Mouse (Mus musculus) hindbrain, embryonic 13.5 days (tissue): ENCODE measurements around the gene Cabp4. TPM values are rescaled to one million over a fixed set of nuclear protein-coding genes. Genes with fewer than 3 reads are reported as not detected.

Source experiments
- ATAC-seq: fragments of 200-750 bp; cut with Nextera tagmentation; 2 replicates; pipeline ENCODE4 v1.8.0; 2017; ENCODE audit warnings: moderate TSS enrichment; ENCODE audit not compliant: low FRiP score
- H3K27ac ChIP-seq: fragments of 300-500 bp; sonication (generic); 2 replicates; pipeline ENCODE4 v1.5.1; 2015; ENCODE audit warnings: inconsistent platforms, mild to moderate bottlenecking, moderate library complexity
- H3K27me3 ChIP-seq: fragments of 300-500 bp; sonication (generic); 2 replicates; pipeline ENCODE4 v1.6.1; 2015; ENCODE audit warnings: mild to moderate bottlenecking, inconsistent platforms
- H3K36me3 ChIP-seq: fragments of 300-500 bp; sonication (generic); 2 replicates; pipeline ENCODE4 v1.6.1; 2015; ENCODE audit warnings: mild to moderate bottlenecking, inconsistent platforms
- H3K4me1 ChIP-seq: fragments of 300-500 bp; sonication (generic); replicated peaks from 2 replicates; pipeline ENCODE4 v1.6.1; 2015; ENCODE audit warnings: inconsistent platforms
- H3K4me2 ChIP-seq: fragments of 300-500 bp; sonication (generic); 2 replicates; pipeline ENCODE4 v1.6.1; 2015; ENCODE audit warnings: inconsistent platforms, mild to moderate bottlenecking, moderate library complexity
- H3K4me3 ChIP-seq: fragments of 300-500 bp; sonication (generic); 2 replicates; pipeline ENCODE4 v1.5.1; 2015; ENCODE audit warnings: mild to moderate bottlenecking, inconsistent platforms
- H3K9ac ChIP-seq: fragments of 300-500 bp; sonication (generic); 2 replicates; pipeline ENCODE4 v1.6.1; 2015; ENCODE audit warnings: mild to moderate bottlenecking, inconsistent platforms
- H3K9me3 ChIP-seq: fragments of 300-500 bp; sonication (generic); 2 replicates; pipeline ENCODE4 v1.6.1; 2016; ENCODE audit warnings: inconsistent platforms
- WGBS: fragments of 180-500 bp; shearing (Covaris S2); methylation state at CpG from one replicate; pipeline ENCODE4 v1.1.7; 2015; 5-methylcytosine and 5-hydroxymethylcytosine counted together
- polyA plus RNA-seq: library from polyadenylated mRNA; unstranded; fragments of >200 nt; fragmentation: Nextera tagmentation; extraction: Ambion mirVana; gene quantifications from 2 replicates; pipeline ENCODE4 v1.2.1, GENCODE M21; 2015

Gene Cabp4
- 0.29 and 0.30 TPM in 2 replicates for polyA plus RNA-seq

DNA sequence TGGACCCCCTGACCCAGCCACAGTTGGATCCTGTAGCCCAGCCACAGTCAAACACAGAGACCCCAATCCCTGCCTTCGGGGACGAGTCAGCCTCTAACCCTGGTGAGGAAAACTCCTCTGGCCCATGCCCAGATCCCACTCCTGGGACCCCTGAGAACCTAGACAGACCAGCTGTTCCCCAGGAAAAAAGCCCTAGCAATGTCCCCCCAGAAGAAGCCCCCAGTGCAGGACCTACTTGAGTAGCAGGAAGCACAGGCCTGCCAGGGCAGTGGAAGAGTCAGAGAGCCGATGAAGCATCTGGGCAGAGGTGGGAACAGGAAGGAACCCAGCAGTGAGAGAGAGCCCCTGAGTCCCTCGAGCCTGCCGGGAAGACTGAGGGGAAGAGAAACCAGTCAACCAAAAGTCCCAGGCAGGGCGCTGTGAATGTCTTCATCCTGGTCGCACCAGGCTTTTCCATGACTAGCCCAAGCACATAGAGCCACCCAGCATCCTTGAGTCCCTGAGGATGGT is at the start of gene Cabp4:
TSS of gene Cabp4 (minus strand) at position 275 of the 510 bp plus-strand sequence.
- no peaks in the 10 kb centered on the region for H3K36me3 ChIP-seq
- H3K9me3 ChIP-seq: no peaks in the 10 kb centered on the region
- no peak for ATAC-seq
- 86% methylated on average over 7 of the region's 7 CpGs for WGBS
- H3K4me2 ChIP-seq: no peak within 1 kb of the TSS
- no peak within 1 kb of the TSS for H3K27ac ChIP-seq
- no peaks in the 10 kb centered on the region for H3K27me3 ChIP-seq
- H3K4me3 ChIP-seq: no peak within 1 kb of the TSS
- no peak within 1 kb of the TSS for H3K9ac ChIP-seq
- peaks cover 15% of the 10 kb centered on the region for H3K4me1 ChIP-seq

DNA sequence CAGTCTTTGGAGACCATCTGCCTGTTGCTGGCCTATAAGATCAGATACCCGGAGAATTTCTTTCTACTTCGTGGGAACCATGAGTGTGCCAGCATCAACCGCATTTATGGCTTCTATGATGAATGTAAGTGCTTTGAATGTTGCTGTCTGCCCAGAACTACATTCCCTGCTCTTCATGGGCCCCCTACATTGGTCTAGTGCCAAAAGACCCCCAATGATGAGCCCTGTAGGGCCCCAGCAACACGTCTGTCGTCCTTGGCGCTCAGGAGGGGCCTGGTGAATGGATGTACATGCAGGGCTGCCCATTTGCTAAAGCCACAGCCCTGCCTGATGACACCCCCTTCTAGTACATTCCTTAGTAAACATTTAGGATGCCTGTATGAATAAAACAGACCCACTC is 49.3 kb upstream of the Cabp4 start:
- 54% methylated on average over 6 of the region's 6 CpGs for WGBS
- Histone ChIP-seq H3K9me3 (no peaks in the 10 kb centered on the region), H3K36me3 (peaks cover 50% of the 10 kb centered on the region), H3K4me2 (peak overlapping the region; percentile 96), H3K4me3 (peak overlapping the region; percentile 97), H3K4me1 (peaks cover 30% of the 10 kb centered on the region), H3K27me3 (no peaks in the 10 kb centered on the region), H3K27ac (0 out of 2 replicates have a peak overlapping the region, but pooled peaks have one; percentile 94), H3K9ac (peak overlapping the region; percentile 99)
- ATAC-seq: no peak

DNA sequence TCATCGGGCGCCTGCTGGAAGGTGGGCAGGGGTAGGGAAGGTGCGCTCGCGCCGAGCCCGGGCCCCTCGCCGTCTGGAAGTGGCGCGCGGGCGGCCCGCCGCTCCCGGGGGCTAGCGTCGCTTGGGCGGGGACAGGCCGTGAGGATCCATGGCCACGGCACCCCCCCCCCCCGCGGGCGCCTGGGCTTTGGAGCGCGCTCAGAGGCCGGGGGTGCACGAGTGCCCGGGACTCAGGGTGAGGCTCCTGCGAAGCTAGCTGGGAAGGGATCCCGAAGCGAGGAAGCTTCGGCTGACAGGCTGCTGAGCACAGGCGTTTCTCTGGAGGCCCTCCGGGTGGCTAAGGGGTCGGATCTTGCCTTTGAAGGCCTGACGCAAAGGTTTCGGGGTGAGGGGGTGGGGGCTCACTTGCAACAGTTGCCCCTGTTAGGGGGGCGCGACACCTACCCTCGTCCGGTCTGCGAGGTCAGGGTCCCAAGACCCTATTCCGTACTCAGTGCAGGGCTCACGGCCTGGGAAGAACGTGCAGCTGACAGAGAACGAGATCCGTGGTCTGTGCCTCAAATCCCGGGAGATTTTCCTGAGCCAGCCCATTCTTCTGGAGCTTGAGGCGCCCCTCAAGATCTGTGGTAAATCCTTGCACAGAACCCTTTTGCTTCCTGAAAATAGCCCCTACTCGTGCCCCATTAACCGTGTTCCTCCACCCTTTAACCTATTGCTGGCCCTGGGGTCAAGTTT is 48.6 kb upstream of the Cabp4 start:
- WGBS: under 1% methylated on average over 45 of the region's 52 CpGs
- Histone ChIP-seq H3K4me2 (peak overlapping the region; percentile 96), H3K9ac (peak overlapping the region; percentile 99), H3K36me3 (peaks cover 44% of the 10 kb centered on the region), H3K4me1 (peaks cover 30% of the 10 kb centered on the region), H3K27ac (peak overlapping the region; percentile 94), H3K9me3 (no peaks in the 10 kb centered on the region), H3K4me3 (peak overlapping the region; percentile 97), H3K27me3 (no peaks in the 10 kb centered on the region)
- no peak; the same call in 1 of the 2 replicates for ATAC-seq

DNA sequence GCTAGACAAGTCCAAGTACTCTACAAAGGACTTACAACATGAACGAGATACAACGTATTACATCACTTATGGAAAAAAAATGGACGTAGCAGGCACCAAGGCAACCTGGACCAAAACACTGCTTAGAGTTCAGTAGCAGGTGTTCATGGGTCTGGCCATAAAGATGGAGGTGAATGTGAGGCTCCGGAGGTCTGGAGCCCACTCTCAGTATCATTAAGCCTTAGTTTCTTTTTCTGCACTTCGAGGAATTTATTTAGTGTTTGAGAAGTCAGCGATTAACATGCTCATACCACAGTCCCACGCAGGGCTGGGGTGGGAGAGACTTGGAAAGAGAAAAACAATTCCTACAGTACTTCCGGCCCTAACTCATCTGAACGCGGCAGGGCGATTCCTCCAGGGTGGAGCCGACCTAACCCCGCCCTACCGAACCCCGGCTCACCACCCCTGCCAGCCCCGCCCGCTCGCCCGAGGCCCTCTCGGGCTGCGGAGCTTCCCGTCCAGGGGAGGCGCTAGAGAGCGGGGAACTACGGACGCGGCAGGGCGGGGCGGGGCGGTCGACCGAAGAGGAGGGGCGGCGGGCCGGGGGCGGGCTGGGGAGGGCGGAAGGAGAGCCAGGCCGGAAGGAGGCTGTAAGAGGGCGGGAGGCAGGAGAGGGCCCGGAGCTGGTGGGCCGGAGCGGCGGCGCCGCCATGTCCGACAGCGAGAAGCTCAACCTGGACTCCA is 47.9 kb upstream of the Cabp4 start, which contains the start of gene Ppp1ca:
TSS of gene Ppp1ca (plus strand) at position 538 of the 723 bp plus-strand sequence.
- peak within 1 kb of the TSS; percentile 96 for H3K4me2 ChIP-seq
- peaks cover 30% of the 10 kb centered on the region for H3K4me1 ChIP-seq
- WGBS: 7% methylated on average over 40 of the region's 47 CpGs
- peak within 1 kb of the TSS; percentile 99 for H3K9ac ChIP-seq
- no peaks in the 10 kb centered on the region for H3K27me3 ChIP-seq
- peak; percentile 90 for ATAC-seq
- peak within 1 kb of the TSS; percentile 97 for H3K4me3 ChIP-seq
- peak within 1 kb of the TSS; percentile 94 for H3K27ac ChIP-seq
- H3K36me3 ChIP-seq: peaks cover 37% of the 10 kb centered on the region
- H3K9me3 ChIP-seq: no peaks in the 10 kb centered on the region

DNA sequence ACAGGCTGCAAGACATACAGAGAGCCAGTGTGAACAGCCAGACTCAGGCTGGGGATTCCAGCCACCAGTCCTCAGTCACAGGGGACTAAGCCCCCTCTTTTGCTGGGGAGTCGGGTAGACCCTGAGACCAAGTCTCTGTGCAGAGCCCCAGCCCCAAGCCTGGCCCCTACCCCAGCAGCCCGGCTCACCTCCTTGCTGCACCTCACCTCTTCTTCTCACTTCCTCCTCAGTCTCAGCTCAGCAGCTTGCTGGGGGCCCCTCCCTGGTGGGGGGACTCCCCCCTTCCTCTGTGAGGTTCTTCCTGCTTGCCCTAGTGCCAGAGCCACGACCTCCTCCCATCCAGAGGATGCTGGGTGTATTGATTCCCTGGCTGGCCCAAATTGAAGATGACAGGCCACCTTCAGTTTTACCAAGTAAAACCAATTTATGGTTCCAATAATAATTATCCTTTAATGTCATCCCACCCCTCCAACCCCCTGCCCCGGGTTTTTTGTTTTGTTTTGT is 47.0 kb upstream of the Cabp4 start, which contains the start of gene Tbc1d10c:
TSS of gene Tbc1d10c (minus strand) at position 454 of the 504 bp plus-strand sequence.
- H3K36me3 ChIP-seq: peaks cover 29% of the 10 kb centered on the region
- peak within 1 kb of the TSS; percentile 94 for H3K27ac ChIP-seq
- H3K4me3 ChIP-seq: peak within 1 kb of the TSS; percentile 97
- no peak for ATAC-seq
- WGBS: 76% methylated on average over 4 of the region's 4 CpGs
- H3K9ac ChIP-seq: peak within 1 kb of the TSS; percentile 99
- peaks cover 30% of the 10 kb centered on the region for H3K4me1 ChIP-seq
- H3K9me3 ChIP-seq: no peaks in the 10 kb centered on the region
- H3K27me3 ChIP-seq: no peaks in the 10 kb centered on the region
- peak within 1 kb of the TSS; percentile 96 for H3K4me2 ChIP-seq

DNA sequence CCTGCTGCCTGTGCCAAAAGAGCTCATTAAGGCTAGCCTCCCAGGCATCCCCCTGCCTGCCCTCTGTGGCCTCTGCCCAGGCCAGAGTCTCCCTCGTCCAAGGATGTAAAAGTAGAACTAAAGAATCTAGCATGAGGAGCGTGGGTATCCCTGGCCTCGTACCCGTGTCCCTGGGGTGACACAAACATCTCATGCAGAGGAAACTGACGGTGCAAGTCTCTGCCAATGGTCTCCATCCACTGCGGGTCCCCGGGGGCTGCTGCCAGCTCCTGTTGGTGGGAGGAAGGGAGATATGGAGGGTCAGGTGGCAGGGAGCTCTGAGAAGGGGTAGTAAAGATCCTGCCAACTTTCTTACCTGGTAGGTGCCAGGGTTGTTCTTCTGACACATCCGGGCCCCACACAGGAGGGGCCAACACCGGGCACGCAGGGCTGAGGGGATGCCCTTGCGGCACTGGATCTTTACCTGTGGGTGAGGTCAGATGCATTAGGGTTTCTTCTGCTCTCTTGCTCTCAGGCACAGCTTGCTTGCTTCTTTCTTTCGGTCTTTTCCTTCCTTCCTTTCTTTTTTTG is 45.3 kb upstream of the Cabp4 start:
- Histone ChIP-seq H3K4me2 (no peak overlapping the region), H3K36me3 (peaks cover 11% of the 10 kb centered on the region), H3K9ac (no peak overlapping the region; the same call in 1 of the 2 replicates), H3K9me3 (no peaks in the 10 kb centered on the region), H3K4me3 (no peak overlapping the region), H3K27ac (no peak overlapping the region), H3K4me1 (peaks cover 29% of the 10 kb centered on the region), H3K27me3 (no peaks in the 10 kb centered on the region)
- no peak for ATAC-seq
- WGBS: 92% methylated on average over 12 of the region's 12 CpGs

DNA sequence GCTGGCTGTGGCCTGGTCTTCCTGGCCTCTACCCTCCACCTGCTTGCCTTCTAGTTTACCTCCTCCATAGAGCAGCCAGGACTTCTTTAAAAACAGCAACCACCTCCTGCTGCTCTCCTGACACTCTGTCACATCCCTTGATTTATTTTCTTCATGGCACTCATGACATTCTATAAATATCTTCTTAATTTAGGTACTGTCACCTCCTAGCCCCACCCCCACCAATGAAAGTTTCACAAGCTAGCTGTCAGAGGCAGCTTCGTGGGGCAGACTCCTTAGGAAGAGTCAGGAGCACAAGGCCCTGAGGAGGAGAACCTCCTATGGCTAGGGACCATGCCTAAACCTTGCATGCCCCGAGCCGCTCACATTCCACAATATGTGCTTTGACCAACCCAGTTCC is 43.5 kb upstream of the Cabp4 start:
- Histone ChIP-seq H3K4me3 (no peak overlapping the region), H3K4me1 (peaks cover 14% of the 10 kb centered on the region), H3K36me3 (no peaks in the 10 kb centered on the region), H3K27ac (no peak overlapping the region), H3K9me3 (no peaks in the 10 kb centered on the region), H3K27me3 (no peaks in the 10 kb centered on the region), H3K4me2 (no peak overlapping the region), H3K9ac (no peak overlapping the region)
- ATAC-seq: no peak
- 74% methylated on average over 3 of the region's 3 CpGs for WGBS

DNA sequence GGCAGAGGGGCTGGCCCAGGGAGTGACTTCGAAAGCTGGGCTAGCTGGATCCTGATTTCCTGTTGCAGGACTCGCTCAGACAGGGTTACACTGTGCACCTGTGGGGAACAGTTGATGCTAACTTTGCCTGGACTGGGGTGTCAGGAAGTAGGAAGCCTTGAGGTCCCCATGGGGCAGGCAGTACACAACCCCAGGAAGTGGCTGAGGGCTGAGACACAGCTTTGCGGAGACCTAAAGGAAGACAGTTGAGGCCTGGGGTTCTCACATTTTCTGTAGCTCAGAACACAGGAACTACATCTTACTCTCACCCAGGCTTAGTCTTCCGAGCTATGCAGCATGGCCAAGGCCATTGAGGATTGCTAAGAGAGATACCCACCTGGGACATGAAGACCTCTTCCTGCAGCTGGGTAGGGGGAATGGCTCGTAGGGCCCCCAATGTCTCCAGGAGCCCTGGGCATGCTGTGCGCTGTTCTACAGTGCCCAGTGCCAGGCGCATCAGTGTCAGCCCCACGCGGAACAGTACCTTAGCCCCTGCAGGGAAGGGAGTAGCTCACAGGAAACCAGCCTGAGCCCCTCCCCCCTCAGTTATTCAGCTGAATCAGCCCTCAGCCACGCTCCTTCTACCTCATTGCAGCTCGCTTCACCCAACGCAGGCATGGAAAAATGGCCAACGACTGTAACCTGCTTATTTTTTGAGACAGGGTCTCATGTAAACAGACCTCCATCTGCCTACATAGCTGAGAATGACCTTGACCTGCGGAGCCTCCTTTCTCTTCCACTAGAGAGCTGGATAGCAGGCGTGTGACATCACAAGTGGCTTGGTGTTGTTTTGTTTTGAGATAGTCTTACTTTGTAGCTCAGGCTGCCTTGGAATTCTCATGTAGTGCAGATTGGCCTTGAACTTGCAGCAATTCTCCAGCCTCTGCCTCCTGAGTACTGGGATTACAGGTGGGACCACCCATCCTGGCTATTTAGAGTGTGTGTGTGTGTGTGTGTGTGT is 41.4 kb upstream of the Cabp4 start:
- peaks cover 17% of the 10 kb centered on the region for H3K4me1 ChIP-seq
- H3K36me3 ChIP-seq: no peaks in the 10 kb centered on the region
- H3K27me3 ChIP-seq: no peaks in the 10 kb centered on the region
- H3K27ac ChIP-seq: no peak overlapping the region
- H3K4me2 ChIP-seq: no peak overlapping the region
- H3K9ac ChIP-seq: no peak overlapping the region
- H3K9me3 ChIP-seq: no peaks in the 10 kb centered on the region
- no peak overlapping the region for H3K4me3 ChIP-seq
- WGBS: 62% methylated on average over 15 of the region's 15 CpGs
- ATAC-seq: no peak

DNA sequence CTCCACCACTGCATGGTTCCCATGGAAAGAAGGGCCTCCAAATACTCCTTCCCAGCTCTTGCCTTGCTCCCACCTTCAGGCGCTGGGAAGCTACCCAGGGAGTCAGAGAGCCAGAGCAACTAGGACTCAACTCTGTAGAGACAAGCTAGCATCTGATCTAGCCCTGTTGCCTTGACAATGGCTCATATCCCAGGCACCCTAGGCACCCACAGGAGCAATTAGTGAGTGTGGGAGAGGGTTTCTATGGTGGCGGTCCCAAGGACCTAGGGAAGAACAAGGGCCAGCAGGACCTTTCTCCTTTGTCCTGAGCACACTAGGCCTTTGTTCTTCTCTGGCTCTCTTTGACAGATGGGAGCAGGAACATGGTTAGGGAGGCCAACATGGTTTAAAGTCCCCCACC is 39.9 kb upstream of the Cabp4 start:
- 70% methylated on average over 2 of the region's 2 CpGs for WGBS
- no peak for ATAC-seq
- no peak overlapping the region for H3K9ac ChIP-seq

DNA sequence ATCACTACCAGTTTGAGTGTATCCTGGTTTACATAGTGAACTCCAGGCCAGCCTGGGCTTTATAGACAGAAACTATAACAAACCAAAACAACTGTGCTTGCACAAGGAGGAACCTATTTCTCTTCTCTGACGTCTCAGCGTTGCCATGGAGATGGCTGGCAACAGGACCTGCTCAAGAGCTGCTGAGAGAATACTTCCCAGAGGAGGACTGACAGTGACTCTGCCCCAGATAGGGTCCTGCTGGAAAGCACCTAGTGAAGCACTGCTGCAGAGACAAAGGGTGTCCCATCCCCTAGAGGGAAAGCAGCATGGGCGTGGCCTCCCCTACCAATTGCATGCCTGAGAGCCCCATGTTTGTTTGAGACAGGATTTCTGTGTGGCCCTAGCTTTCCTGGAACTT is 38.1 kb upstream of the Cabp4 start:
- Histone ChIP-seq H3K9ac (peak overlapping the region; percentile 30; the same call in 1 of the 2 replicates), H3K36me3 (no peaks in the 10 kb centered on the region), H3K27ac (no peak overlapping the region), H3K4me1 (peaks cover 17% of the 10 kb centered on the region), H3K27me3 (no peaks in the 10 kb centered on the region), H3K9me3 (no peaks in the 10 kb centered on the region), H3K4me2 (no peak overlapping the region), H3K4me3 (no peak overlapping the region)
- 42% methylated on average over 3 of the region's 3 CpGs for WGBS
- no peak for ATAC-seq

More for the DNA sequence above, 39.9 kb upstream of the Cabp4 start:
- Histone ChIP-seq H3K9me3 (no peaks in the 10 kb centered on the region), H3K27me3 (no peaks in the 10 kb centered on the region), H3K4me2 (no peak overlapping the region), H3K4me1 (peaks cover 17% of the 10 kb centered on the region), H3K36me3 (no peaks in the 10 kb centered on the region), H3K27ac (no peak overlapping the region), H3K4me3 (no peak overlapping the region)

DNA sequence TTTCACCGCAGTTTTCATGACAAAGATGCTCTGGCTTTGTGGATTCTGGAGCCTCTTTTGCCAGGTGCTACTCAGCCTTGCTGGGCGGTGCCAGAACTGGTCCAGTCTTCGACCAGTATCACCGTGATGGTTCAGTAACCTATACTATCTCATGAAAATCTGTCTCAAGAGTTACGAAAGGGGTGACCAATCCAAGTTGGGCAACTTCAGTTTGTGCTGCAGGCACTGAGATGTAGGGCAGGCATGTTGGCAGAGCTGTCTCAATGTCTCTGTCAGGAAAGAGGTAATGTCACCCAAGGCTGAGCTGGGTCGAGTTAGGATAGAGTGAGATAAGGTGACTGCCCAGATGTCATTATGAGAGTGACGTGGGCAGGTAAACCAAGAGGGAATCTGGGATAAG is 36.6 kb upstream of the Cabp4 start:
- no peak for ATAC-seq

More for the DNA sequence above, 36.6 kb upstream of the Cabp4 start:
- Histone ChIP-seq H3K9ac (no peak overlapping the region), H3K36me3 (no peaks in the 10 kb centered on the region), H3K27ac (no peak overlapping the region), H3K9me3 (no peaks in the 10 kb centered on the region), H3K27me3 (no peaks in the 10 kb centered on the region), H3K4me3 (no peak overlapping the region), H3K4me1 (peaks cover 20% of the 10 kb centered on the region), H3K4me2 (no peak overlapping the region)
- WGBS: 92% methylated on average over 7 of the region's 7 CpGs
